8 mouse cellular contexts compared by ENCODE assay signal in the genomic region with DNA sequence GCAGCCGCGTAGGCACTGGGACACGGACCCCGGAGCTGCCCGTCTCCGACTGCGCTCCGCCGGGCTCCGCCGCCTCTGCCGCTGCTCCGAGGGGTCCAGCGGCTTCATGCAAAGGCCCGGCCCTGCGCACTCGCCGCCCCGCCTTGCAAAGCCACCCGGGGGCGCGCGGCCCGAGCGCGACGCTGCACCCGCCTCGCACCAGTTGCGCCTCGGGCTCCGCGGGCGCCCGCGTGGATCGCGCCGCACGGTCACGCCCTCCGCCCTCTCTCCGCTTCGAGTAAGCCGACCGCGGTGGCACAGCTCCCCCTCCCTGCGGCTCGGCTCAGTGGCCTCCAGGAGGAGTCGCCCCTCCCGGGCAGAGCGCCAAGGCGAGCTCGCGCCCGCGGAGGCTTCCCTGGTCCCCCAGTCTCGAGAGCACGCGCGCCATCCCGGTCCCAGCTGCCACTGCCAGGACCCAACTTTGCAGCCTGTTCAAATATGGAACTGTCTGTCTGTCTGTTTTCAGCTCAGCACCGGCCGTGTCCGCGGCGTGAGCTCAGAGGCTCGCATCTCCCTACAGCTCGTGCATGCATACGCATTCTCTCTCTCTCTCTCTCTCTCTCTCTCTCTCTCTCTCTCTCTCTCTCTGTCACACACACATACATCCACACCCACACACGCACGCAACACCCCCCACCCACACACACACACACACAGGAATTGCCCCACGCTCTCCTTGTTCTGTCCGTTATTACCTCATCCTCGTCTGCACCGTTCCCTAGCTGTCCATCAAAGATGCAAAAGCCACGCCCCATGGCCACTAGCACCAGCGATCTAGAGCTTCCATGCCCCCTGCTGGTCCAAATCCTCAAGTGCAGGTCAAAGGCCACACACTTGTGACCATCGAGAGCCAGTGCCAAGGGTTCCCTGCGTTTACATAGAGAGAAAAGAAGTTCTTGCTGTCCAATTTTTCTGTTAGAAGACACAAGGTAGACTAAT. TPM values are rescaled to one million over a fixed set of nuclear protein-coding genes. Genes with fewer than 3 reads are reported as not detected.
A peak's percentile ranks its signal among the peaks of the same experiment; 100 is the strongest.
DNase-seq lines count a peak whose midpoint lies in the region; ATAC-seq and TF ChIP-seq lines count a peak whose summit lies in the region.

TSS of gene Dtx4 (minus strand) at position 85 of the 978 bp plus-strand sequence.

- peak; percentile 84 for DNase-seq in MEL-GATA-1-ER (ENCODE audit: extremely low read depth, low read depth)
- DNase-seq in cerebellum, adult 8-10 months: peak; percentile 95
- DNase-seq in hindbrain, embryonic 10.5 days (ENCODE audit: low spot score): peak; percentile 95
- peak; percentile 96 for DNase-seq in layer of hippocampus, adult 9-11 months
- peak; percentile 97 for DNase-seq in lung, postnatal 0 days (ENCODE audit: low spot score)
- DNase-seq in ovary, postnatal 14 days (ENCODE audit: low spot score): peak; percentile 94
- DNase-seq in thymus, postnatal 14 days: peak; percentile 93

- H3K36me3 ChIP-seq in hindbrain, embryonic 10.5 days: peaks cover 21% of the 10 kb centered on the region
- no peaks in the 10 kb centered on the region for H3K36me3 ChIP-seq in lung, postnatal 0 days (ENCODE audit: insufficient read depth, low read length)

- peak within 1 kb of the TSS; percentile 100 for H3K27ac ChIP-seq in hindbrain, embryonic 10.5 days
- H3K27ac ChIP-seq in lung, postnatal 0 days (ENCODE audit: low read length): peak within 1 kb of the TSS; percentile 86

- TF ChIP-seq CTCF in lung, postnatal 0 days (IDR thresholded peaks at IDR 0.05): peak; percentile 98

- peak within 1 kb of the TSS; percentile 90 for H3K4me3 ChIP-seq in hindbrain, embryonic 10.5 days
- peak within 1 kb of the TSS; percentile 71 for H3K4me3 ChIP-seq in lung, postnatal 0 days (ENCODE audit: low read depth, low read length)

- H3K4me2 ChIP-seq in lung, postnatal 0 days (replicated peaks; ENCODE audit: low read depth, low read length): peak within 1 kb of the TSS; percentile 99

- H3K27me3 ChIP-seq in hindbrain, embryonic 10.5 days (ENCODE audit: insufficient read depth, poor library complexity, severe bottlenecking): no peaks in the 10 kb centered on the region
- H3K27me3 ChIP-seq in lung, postnatal 0 days (replicated peaks; ENCODE audit: insufficient read depth, low read length): no peaks in the 10 kb centered on the region

- no peaks in the 10 kb centered on the region for H3K9me3 ChIP-seq in hindbrain, embryonic 10.5 days
- no peaks in the 10 kb centered on the region for H3K9me3 ChIP-seq in lung, postnatal 0 days (ENCODE audit: low read length)

- peak; percentile 73 for ATAC-seq in frontal cortex, adult (ENCODE audit: low TSS enrichment)
- peak; percentile 93 for ATAC-seq in lung, postnatal 0 days

- peak within 1 kb of the TSS; percentile 78 for H3K9ac ChIP-seq in lung, postnatal 0 days (replicated peaks; ENCODE audit: low read depth)

- TF ChIP-seq EP300 in lung, postnatal 0 days (IDR thresholded peaks at IDR 0.05): no peak

- H3K4me1 ChIP-seq in hindbrain, embryonic 10.5 days (replicated peaks): peaks cover 42% of the 10 kb centered on the region
- peaks cover 6% of the 10 kb centered on the region; the same call in 1 of the 2 replicates for H3K4me1 ChIP-seq in lung, postnatal 0 days (ENCODE audit: insufficient read depth, low read depth, low read length)

- WGBS in hindbrain, embryonic 10.5 days: under 1% methylated on average over 80 of the region's 80 CpGs
- WGBS in lung, postnatal 0 days: under 1% methylated on average over 74 of the region's 80 CpGs

RNA-seq across cellular contexts. Expression of gene Dtx4, which starts in this region (rescaled TPM):
- 56.5 and 65.2 TPM in 2 replicates for polyA plus RNA-seq in hindbrain, embryonic 10.5 days (2016; fragmentation: Nextera tagmentation; extraction: Ambion mirVana)
- 8.4 and 8.7 TPM in 2 replicates for polyA plus RNA-seq in lung, postnatal 0 days (2015; fragmentation: Nextera tagmentation; extraction: Ambion mirVana)

Comparison
In these comparisons a context has a peak if more than half of its experiments do, and no peak if none do; other contexts are left out.
1. Peak in every context shown above with its lines: DNase-seq, ATAC-seq, H3K4me3 ChIP-seq and H3K27ac ChIP-seq.